ENCODE assay signal across 8 mouse cellular contexts in genomic region chr10:76728369-76728768, GRCm38 (mm10). TPM values are rescaled to one million over a fixed set of nuclear protein-coding genes. Genes with fewer than 3 reads are reported as not detected.
DNase-seq lines count a peak whose midpoint lies in the region; ATAC-seq and TF ChIP-seq lines count a peak whose summit lies in the region.

No protein-coding gene starts in this region.

- H3K36me3 ChIP-seq in thymus, adult 2 months (ENCODE audit: control insufficient read depth, insufficient read depth, low read length), result no peaks in the 10 kb centered on the region
- H3K36me3 ChIP-seq in lung, embryonic 14.5 days (ENCODE audit: insufficient read depth), result peaks cover 3% of the 10 kb centered on the region; the same call in 1 of the 2 replicates

- H3K27ac ChIP-seq in thymus, adult 2 months (ENCODE audit: control insufficient read depth, insufficient read depth, low read length), result no peak overlapping the region
- H3K27ac ChIP-seq in lung, embryonic 14.5 days (ENCODE audit: low read depth), result 0 out of 2 replicates have a peak overlapping the region, but pooled peaks have one; percentile 24

- H3K4me3 ChIP-seq in thymus, adult 2 months (ENCODE audit: control insufficient read depth, insufficient read depth, low read length), result no peak overlapping the region
- no peak overlapping the region for H3K4me3 ChIP-seq in lung, embryonic 14.5 days (ENCODE audit: low read depth, low read length)

- H3K9me3 ChIP-seq in lung, embryonic 14.5 days (ENCODE audit: low read depth, low read length), result no peaks in the 10 kb centered on the region

- H3K4me1 ChIP-seq in thymus, adult 2 months (replicated peaks; ENCODE audit: control insufficient read depth, insufficient read depth, low read length), result no peaks in the 10 kb centered on the region
- H3K4me1 ChIP-seq in lung, embryonic 14.5 days (ENCODE audit: insufficient read depth), result peaks cover 36% of the 10 kb centered on the region

- intact Hi-C loops in gastrocnemius, postnatal 36 days (cut with DNase I), result loop anchor here (2.0 kb wide), 1 partner anchor 106 kb away; the partner anchor contains the start of gene Col6a2

- no peak overlapping the region for H3K9ac ChIP-seq in lung, embryonic 14.5 days

- ATAC-seq in lung, embryonic 14.5 days (ENCODE audit: insufficient read depth), result no peak

- peak; percentile 28 for DNase-seq in thymus, adult 2 months
- no peak for DNase-seq in thymus, adult 18-20 months
- DNase-seq in cerebellum, postnatal 25 days, result peak; percentile 51 to 74
- peak; percentile 82 to 87 for DNase-seq in gastrocnemius, postnatal 36 days
- peak; percentile 54 for DNase-seq in kidney, adult 9 months
- DNase-seq in lung, embryonic 14.5 days, result peak; percentile 95
- peak; percentile 79 for DNase-seq in skeletal muscle tissue, adult 2 months (ENCODE audit: low read depth, low spot score)
- DNase-seq in B cell, adult 2 months, result no peak

- H3K4me2 ChIP-seq in lung, embryonic 14.5 days, result no peak overlapping the region

- no peak for TF ChIP-seq POLR2A in thymus, adult 2 months (IDR thresholded peaks at IDR 0.05; ENCODE audit: control insufficient read depth, extremely low read depth, insufficient read depth, low read length, poor library complexity)

- H3K27me3 ChIP-seq in thymus, adult 2 months (ENCODE audit: control insufficient read depth, insufficient read depth, low read length), result no peaks in the 10 kb centered on the region
- H3K27me3 ChIP-seq in lung, embryonic 14.5 days (ENCODE audit: insufficient read depth, low read length), result no peaks in the 10 kb centered on the region

- 33% methylated on average over 11 of the region's 11 CpGs for WGBS in thymus, adult 2 months
- WGBS in lung, embryonic 14.5 days, result 15% methylated on average over 11 of the region's 11 CpGs

- no peak for TF ChIP-seq CTCF in thymus, adult 2 months (IDR thresholded peaks at IDR 0.05; ENCODE audit: borderline replicate concordance, control insufficient read depth, extremely low read depth, insufficient read depth, low read length, poor library complexity)
- TF ChIP-seq CTCF in lung, embryonic 14.5 days (IDR thresholded peaks at IDR 0.05; ENCODE audit: low read depth), result peak; percentile 86

RNA-seq across cellular contexts. Expression of gene Col6a1, which starts 2.4 kb away (rescaled TPM):
- 42.8 and 50.8 TPM in 2 replicates for polyA plus RNA-seq in thymus, adult 2 months (2012; rRNA removed)
- total RNA-seq in gastrocnemius, postnatal 36 days (2021), result 10 to 100 TPM; 65.2 to 82.0 TPM
- 215 and 226 TPM in 2 replicates for polyA plus RNA-seq in lung, embryonic 14.5 days (2014; fragmentation: Nextera tagmentation; extraction: Ambion mirVana)

Comparison
In these comparisons a context has a peak if more than half of its experiments do, and no peak if none do; other contexts are left out.
1. DNase-seq: peak in thymus, adult 2 months (single experiment), cerebellum, postnatal 25 days (2 of 2), gastrocnemius, postnatal 36 days (2 of 2), kidney, adult 9 months (single experiment), lung, embryonic 14.5 days (single experiment) and skeletal muscle tissue, adult 2 months (single experiment); none in thymus, adult 18-20 months (0 of 2) and B cell, adult 2 months (0 of 2).